Mouse (Mus musculus): Measurements from ENCODE around the gene Gpr21.
"Not testable (repeated sequence)": the region's sequence is repeated elsewhere in the genome, so short reads cannot be mapped to it uniquely, and the experiment has no call there.

The Gpr21 gene

GRCm38 (mm10) chr2:37516030-37516710 is at the start of gene Gpr21:
TSS of gene Gpr21 (plus strand) at chr2:37516332.
- DNase-seq = peak; percentile 10

GRCm38 (mm10) chr2:37479559-37479958 is 36.6 kb upstream of the Gpr21 start:
- no peak for DNase-seq

GRCm38 (mm10) chr2:37480039-37480438 is 36.1 kb upstream of the Gpr21 start:
- DNase-seq = no peak

GRCm38 (mm10) chr2:37484165-37484564 is 32.0 kb upstream of the Gpr21 start:
- no peak for DNase-seq

GRCm38 (mm10) chr2:37485370-37485769 is 30.8 kb upstream of the Gpr21 start:
- no peak for DNase-seq

GRCm38 (mm10) chr2:37486408-37486807 is 29.7 kb upstream of the Gpr21 start:
- DNase-seq = no peak

GRCm38 (mm10) chr2:37488956-37489355 is 27.2 kb upstream of the Gpr21 start:
- no peak for DNase-seq

- no peak for DNase-seq
Measured at GRCm38 (mm10) chr2:37497321-37497720, 18.8 kb upstream of the Gpr21 start.

- not testable (repeated sequence) for DNase-seq
Measured at GRCm38 (mm10) chr2:37505856-37506255, 10.3 kb upstream of the Gpr21 start.

- no peak for DNase-seq
Measured at GRCm38 (mm10) chr2:37511134-37511901, 4.8 kb upstream of the Gpr21 start.

GRCm38 (mm10) chr2:37516922-37517462 is 860 bp downstream of the Gpr21 start:
- DNase-seq = peak; percentile 80

GRCm38 (mm10) chr2:37518561-37519285 is 2.6 kb downstream of the Gpr21 start:
- DNase-seq = no peak

GRCm38 (mm10) chr2:37519286-37519640 is 3.1 kb downstream of the Gpr21 start:
- no peak for DNase-seq

- DNase-seq = no peak
Measured at GRCm38 (mm10) chr2:37527587-37527986, 11.5 kb downstream of the Gpr21 start.

- DNase-seq = no peak
Measured at GRCm38 (mm10) chr2:37529397-37529796, 13.3 kb downstream of the Gpr21 start.

- DNase-seq = no peak
Measured at GRCm38 (mm10) chr2:37530766-37531165, 14.6 kb downstream of the Gpr21 start.

GRCm38 (mm10) chr2:37531639-37532038 is 15.5 kb downstream of the Gpr21 start:
- no peak for DNase-seq

GRCm38 (mm10) chr2:37549346-37550012 is 33.3 kb downstream of the Gpr21 start:
- DNase-seq = peak; percentile 49

GRCm38 (mm10) chr2:37556366-37556765 is 40.2 kb downstream of the Gpr21 start:
- peak; percentile 26 for DNase-seq

- DNase-seq = no peak
Measured at GRCm38 (mm10) chr2:37565579-37565978, 49.4 kb downstream of the Gpr21 start.

- no peak for DNase-seq
Measured at GRCm38 (mm10) chr2:37566035-37566434, 49.9 kb downstream of the Gpr21 start.

GRCm38 (mm10) chr2:37569888-37570287 is 53.8 kb downstream of the Gpr21 start:
- DNase-seq = peak; percentile 18
